In genomic region chr4:141301591-141302427, GRCm38 (mm10) we compare ENCODE assay signal across 8 mouse cellular contexts. TPM values are rescaled to one million over a fixed set of nuclear protein-coding genes. Genes with fewer than 3 reads are reported as not detected.
DNase-seq lines count a peak whose midpoint lies in the region; ATAC-seq and TF ChIP-seq lines count a peak whose summit lies in the region.

No protein-coding gene starts in this region.

- H3K9ac ChIP-seq in kidney, embryonic 15.5 days, result peak overlapping the region; percentile 69
- peak overlapping the region; percentile 49 for H3K9ac ChIP-seq in hindbrain, postnatal 0 days (replicated peaks; ENCODE audit: low read length)

- TF ChIP-seq POLR2A in cortical plate, adult 2 months (IDR thresholded peaks at IDR 0.05; ENCODE audit: extremely low read depth, insufficient read depth, low read length), result no peak

- under 1% methylated on average over 51 of the region's 51 CpGs for WGBS in kidney, embryonic 15.5 days
- WGBS in hindbrain, postnatal 0 days, result under 1% methylated on average over 42 of the region's 51 CpGs

- peak overlapping the region; percentile 79 for H3K4me3 ChIP-seq in kidney, embryonic 15.5 days (replicated peaks)
- peak overlapping the region; percentile 35 for H3K4me3 ChIP-seq in cortical plate, adult 2 months (ENCODE audit: insufficient read depth, low read length)
- H3K4me3 ChIP-seq in hindbrain, postnatal 0 days (ENCODE audit: low read length), result peak overlapping the region; percentile 70

- peak overlapping the region; percentile 85 for H3K27ac ChIP-seq in kidney, embryonic 15.5 days
- no peak overlapping the region for H3K27ac ChIP-seq in cortical plate, adult 2 months (ENCODE audit: insufficient read depth, low read length)
- H3K27ac ChIP-seq in hindbrain, postnatal 0 days, result no peak overlapping the region

- no peaks in the 10 kb centered on the region for H3K36me3 ChIP-seq in kidney, embryonic 15.5 days
- no peaks in the 10 kb centered on the region for H3K36me3 ChIP-seq in hindbrain, postnatal 0 days (ENCODE audit: insufficient read depth, low read length)

- no peak for DNase-seq in kidney, adult 8-10 months
- DNase-seq in hindbrain, postnatal 0 days (ENCODE audit: low spot score), result no peak
- peak; percentile 80 for DNase-seq in lung, postnatal 36 days
- peak; percentile 51 for DNase-seq in thymus, postnatal 4 days
- DNase-seq in cerebellum, postnatal 36 days, result no peak
- no peak for DNase-seq in adrenal gland, adult 18-20 months (ENCODE audit: low spot score in 2 of 2)

- H3K9me3 ChIP-seq in kidney, embryonic 15.5 days (replicated peaks), result no peaks in the 10 kb centered on the region
- no peaks in the 10 kb centered on the region for H3K9me3 ChIP-seq in hindbrain, postnatal 0 days (ENCODE audit: low read length)

- H3K4me1 ChIP-seq in kidney, embryonic 15.5 days, result peaks cover 74% of the 10 kb centered on the region
- H3K4me1 ChIP-seq in cortical plate, adult 2 months (ENCODE audit: control insufficient read depth, insufficient read depth, low read length), result no peaks in the 10 kb centered on the region
- H3K4me1 ChIP-seq in hindbrain, postnatal 0 days (ENCODE audit: insufficient read depth, low read length), result 0 out of 2 replicates have a peak, but pooled peaks cover 7% of the 10 kb centered on the region

- no peak for TF ChIP-seq CTCF in cortical plate, adult 2 months (IDR thresholded peaks at IDR 0.05; ENCODE audit: extremely low read depth, insufficient read depth, low read length)
- TF ChIP-seq CTCF in hindbrain, postnatal 0 days (IDR thresholded peaks at IDR 0.05; ENCODE audit: low read depth), result no peak

- peaks cover 27% of the 10 kb centered on the region for H3K27me3 ChIP-seq in kidney, embryonic 15.5 days
- peaks cover 17% of the 10 kb centered on the region for H3K27me3 ChIP-seq in hindbrain, postnatal 0 days (ENCODE audit: insufficient read depth, low read length)

- peak overlapping the region; percentile 78 for H3K4me2 ChIP-seq in kidney, embryonic 15.5 days
- peak overlapping the region; percentile 100 for H3K4me2 ChIP-seq in hindbrain, postnatal 0 days (ENCODE audit: low read depth, low read length)

- no peak for ATAC-seq in kidney, embryonic 15.5 days (replicated peaks; ENCODE audit: low FRiP score)
- ATAC-seq in hindbrain, postnatal 0 days, result peak; percentile 30; the same call in 1 of the 2 replicates

RNA-seq across cellular contexts. Expression of gene Epha2, which starts 0.8 kb away (rescaled TPM):
- 6.8 and 7.1 TPM in 2 replicates for polyA plus RNA-seq in kidney, embryonic 15.5 days (2015; fragmentation: Nextera tagmentation; extraction: Ambion mirVana)
- 1.2 and 1.3 TPM in 2 replicates for polyA plus RNA-seq in cortical plate, adult 2 months (2012; rRNA removed)
- 1.6 and 3.5 TPM in 2 replicates for total RNA-seq in hindbrain, postnatal 0 days (2014; rRNA removed)
- 0.44 and 0.46 TPM in 2 replicates for polyA plus RNA-seq in hindbrain, postnatal 0 days (2015; fragmentation: Nextera tagmentation; extraction: Ambion mirVana)
- 10 to 100 TPM; 12.0 to 18.1 TPM for total RNA-seq in adrenal gland, adult 18-20 months (2021)

Comparison
In these comparisons a context has a peak if more than half of its experiments do, and no peak if none do; other contexts are left out.
1. DNase-seq: peak in lung, postnatal 36 days (single experiment) and thymus, postnatal 4 days (single experiment); none in kidney, adult 8-10 months (0 of 2), hindbrain, postnatal 0 days (single experiment), cerebellum, postnatal 36 days (0 of 2) and adrenal gland, adult 18-20 months (0 of 2).
2. Peak in every context shown above with its lines, with median percentiles within 50 percentile points of each other: H3K4me3 ChIP-seq.